Mouse (Mus musculus): ENCODE measurements at regions not wholly inside any gene's neighbourhood (a gene's known extent, or its start where the extent isn't known, plus 50 kb on each side); places are given as distances from the start of the nearest gene placed in this dataset.

DNA sequence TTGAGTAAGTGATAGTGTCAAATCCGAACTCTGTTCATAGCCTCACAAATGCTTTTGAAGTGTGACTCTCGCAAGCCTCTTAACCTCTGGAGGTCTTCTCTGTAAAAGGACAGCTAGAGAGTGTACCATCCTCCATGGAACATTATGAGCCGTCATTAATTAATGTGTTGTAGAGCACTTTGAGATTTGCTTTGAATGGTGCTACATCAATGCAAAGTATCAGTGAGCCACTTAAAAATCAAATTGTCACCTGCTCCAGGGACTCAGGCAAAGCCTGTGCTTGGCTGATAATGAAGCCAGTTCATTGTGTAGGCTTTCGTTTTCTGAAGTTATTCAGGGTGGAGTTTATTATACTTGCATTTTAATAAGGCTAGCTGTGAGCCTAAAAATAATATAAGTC, 801.8 kb upstream of the B3galt2 start:
- Histone ChIP-seq H3K4me3 (replicated peaks; ENCODE audit: low read length) (no peak overlapping the region), H3K9me3 (ENCODE audit: low read length) (no peaks in the 10 kb centered on the region), H3K27me3 (ENCODE audit: insufficient read depth, low read length) (no peaks in the 10 kb centered on the region), H3K36me3 (ENCODE audit: insufficient read depth, low read length) (no peaks in the 10 kb centered on the region), H3K4me1 (replicated peaks; ENCODE audit: low read depth, low read length) (no peaks in the 10 kb centered on the region)
- TF ChIP-seq CTCF (conservative IDR thresholded peaks at IDR 0.05; ENCODE audit: low read length) (no peak), POU5F1 (IDR thresholded peaks at IDR 0.05; ENCODE audit: borderline replicate concordance, low read length) (no peak), NANOG (IDR thresholded peaks at IDR 0.05; ENCODE audit: borderline replicate concordance, low read length) (no peak)

DNA sequence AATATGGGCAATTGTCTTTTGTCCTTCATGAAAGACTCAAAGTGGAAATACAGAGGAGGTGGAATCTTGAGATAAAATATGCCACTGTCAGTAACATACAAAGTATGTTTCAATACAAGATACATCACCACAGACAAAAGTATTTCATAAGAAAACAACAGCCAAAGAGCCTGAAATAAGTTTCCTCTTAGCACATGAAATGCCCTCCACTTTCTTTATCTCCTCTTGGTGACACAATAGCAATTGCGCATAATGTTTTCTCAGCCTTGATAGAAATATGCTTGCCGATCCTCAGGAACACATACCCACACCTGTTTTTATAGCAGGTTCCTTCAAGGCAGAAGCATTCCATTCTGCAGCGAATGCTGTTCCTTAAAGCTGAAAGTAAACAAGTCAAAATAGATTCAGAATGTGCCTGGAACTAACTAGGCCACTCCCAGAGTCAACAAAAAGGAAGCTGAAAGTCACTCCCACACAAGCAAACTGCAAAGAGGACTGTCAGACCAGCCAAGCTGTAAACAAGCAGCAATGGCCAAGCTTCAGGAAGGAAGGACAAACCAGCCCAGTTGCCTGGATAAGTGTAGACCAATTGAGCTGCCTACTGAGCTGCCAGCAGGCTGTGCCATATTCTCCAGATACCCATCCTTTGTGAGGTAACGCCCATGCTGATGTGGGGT, 773.3 kb upstream of the B3galt2 start:
- Histone ChIP-seq H3K9me3 (ENCODE audit: low read length) (peaks cover 13% of the 10 kb centered on the region), H3K27me3 (ENCODE audit: insufficient read depth, low read length) (no peaks in the 10 kb centered on the region), H3K36me3 (ENCODE audit: insufficient read depth, low read length) (no peaks in the 10 kb centered on the region), H3K4me1 (replicated peaks; ENCODE audit: low read depth, low read length) (no peaks in the 10 kb centered on the region), H3K4me3 (replicated peaks; ENCODE audit: low read length) (no peak overlapping the region)
- no peak for TF ChIP-seq CTCF (conservative IDR thresholded peaks at IDR 0.05; ENCODE audit: low read length)
- TF ChIP-seq NANOG (IDR thresholded peaks at IDR 0.05; ENCODE audit: borderline replicate concordance, low read length), result no peak
- TF ChIP-seq POU5F1 (IDR thresholded peaks at IDR 0.05; ENCODE audit: borderline replicate concordance, low read length), result no peak

DNA sequence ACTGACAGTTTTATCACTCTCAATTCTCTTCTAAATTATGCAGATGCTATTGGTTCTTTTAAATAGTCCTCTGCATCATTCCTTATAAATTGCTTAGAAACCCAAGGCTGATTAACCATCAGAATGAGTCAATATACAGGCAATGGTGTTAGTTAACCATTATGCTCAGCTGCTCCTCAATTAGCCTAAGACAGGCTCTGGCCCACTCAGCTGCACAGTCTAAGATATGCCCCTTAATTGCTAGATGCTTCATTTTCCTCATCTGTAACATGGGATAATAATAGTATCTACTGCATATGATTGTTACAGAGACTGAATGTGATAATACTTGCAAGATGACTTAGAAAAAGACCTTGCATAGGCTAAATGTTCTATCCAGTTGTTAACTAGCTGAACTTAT, 748.6 kb upstream of the B3galt2 start:
- H3K4me1 ChIP-seq (replicated peaks; ENCODE audit: low read depth, low read length), result no peaks in the 10 kb centered on the region
- H3K36me3 ChIP-seq (ENCODE audit: insufficient read depth, low read length), result no peaks in the 10 kb centered on the region
- H3K9me3 ChIP-seq (ENCODE audit: low read length), result no peaks in the 10 kb centered on the region
- TF ChIP-seq POU5F1 (IDR thresholded peaks at IDR 0.05; ENCODE audit: borderline replicate concordance, low read length), result no peak
- no peak for TF ChIP-seq NANOG (IDR thresholded peaks at IDR 0.05; ENCODE audit: borderline replicate concordance, low read length)
- no peak for TF ChIP-seq CTCF (conservative IDR thresholded peaks at IDR 0.05; ENCODE audit: low read length)
- H3K27me3 ChIP-seq (ENCODE audit: insufficient read depth, low read length), result no peaks in the 10 kb centered on the region
- H3K4me3 ChIP-seq (replicated peaks; ENCODE audit: low read length), result no peak overlapping the region

DNA sequence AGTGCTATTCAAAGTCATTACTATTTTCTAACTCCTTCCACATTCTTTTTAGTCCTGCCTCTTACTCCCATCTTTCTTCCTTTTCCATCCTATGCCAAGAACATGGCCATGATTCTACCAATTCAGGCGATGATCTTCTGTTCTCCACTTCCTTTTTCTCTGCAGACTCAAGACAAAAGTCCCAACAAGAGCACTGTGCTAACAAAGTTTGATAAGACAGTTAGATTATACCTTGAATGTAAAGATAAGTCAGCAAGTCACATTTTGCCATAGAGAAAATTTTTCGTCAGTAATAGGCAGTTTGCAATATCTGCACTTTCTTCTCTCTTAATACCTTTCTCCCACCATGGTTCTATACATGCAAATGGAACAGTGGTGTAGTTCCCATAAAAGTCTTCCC, 747.3 kb upstream of the B3galt2 start:
- Histone ChIP-seq H3K27me3 (ENCODE audit: insufficient read depth, low read length) (no peaks in the 10 kb centered on the region), H3K4me3 (replicated peaks; ENCODE audit: low read length) (no peak overlapping the region), H3K9me3 (ENCODE audit: low read length) (no peaks in the 10 kb centered on the region), H3K36me3 (ENCODE audit: insufficient read depth, low read length) (no peaks in the 10 kb centered on the region), H3K4me1 (replicated peaks; ENCODE audit: low read depth, low read length) (no peaks in the 10 kb centered on the region)
- TF ChIP-seq NANOG (IDR thresholded peaks at IDR 0.05; ENCODE audit: borderline replicate concordance, low read length), result no peak
- TF ChIP-seq CTCF (conservative IDR thresholded peaks at IDR 0.05; ENCODE audit: low read length), result no peak
- no peak for TF ChIP-seq POU5F1 (IDR thresholded peaks at IDR 0.05; ENCODE audit: borderline replicate concordance, low read length)

DNA sequence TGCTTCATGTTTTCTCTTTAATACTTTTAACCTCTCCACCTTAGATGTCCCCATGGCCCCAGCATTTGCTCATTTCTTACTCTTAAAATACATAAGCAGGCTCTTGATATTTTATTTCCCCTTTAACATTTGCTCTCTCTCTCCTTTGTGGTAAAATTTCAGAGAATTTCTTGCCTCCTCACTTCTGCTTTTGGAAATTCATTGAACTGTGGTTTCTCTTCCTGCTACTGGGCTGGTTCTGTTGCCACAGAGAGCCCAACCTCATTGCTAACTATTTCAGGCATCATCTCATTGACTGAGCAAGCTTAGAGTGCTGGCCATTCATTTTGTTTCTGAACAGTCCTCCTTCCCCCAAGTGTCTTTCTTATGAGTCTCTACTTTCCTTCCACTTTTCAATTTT, 746.3 kb upstream of the B3galt2 start:
- no peaks in the 10 kb centered on the region for H3K9me3 ChIP-seq (ENCODE audit: low read length)
- TF ChIP-seq NANOG (IDR thresholded peaks at IDR 0.05; ENCODE audit: borderline replicate concordance, low read length) (no peak), POU5F1 (IDR thresholded peaks at IDR 0.05; ENCODE audit: borderline replicate concordance, low read length) (no peak), CTCF (conservative IDR thresholded peaks at IDR 0.05; ENCODE audit: low read length) (no peak)

GRCm38 (mm10) chr1:142895081-142895480, 745.4 kb upstream of the B3galt2 start:
- Histone ChIP-seq H3K36me3 (ENCODE audit: insufficient read depth, low read length) (no peaks in the 10 kb centered on the region), H3K4me1 (replicated peaks; ENCODE audit: low read depth, low read length) (no peaks in the 10 kb centered on the region)
- TF ChIP-seq NANOG (IDR thresholded peaks at IDR 0.05; ENCODE audit: borderline replicate concordance, low read length), result no peak
- no peak for TF ChIP-seq POU5F1 (IDR thresholded peaks at IDR 0.05; ENCODE audit: borderline replicate concordance, low read length)
- TF ChIP-seq CTCF (conservative IDR thresholded peaks at IDR 0.05; ENCODE audit: low read length), result no peak

More for the DNA sequence above, 746.3 kb upstream of the B3galt2 start:
- Histone ChIP-seq H3K4me3 (replicated peaks; ENCODE audit: low read length) (no peak overlapping the region), H3K4me1 (replicated peaks; ENCODE audit: low read depth, low read length) (no peaks in the 10 kb centered on the region), H3K27me3 (ENCODE audit: insufficient read depth, low read length) (no peaks in the 10 kb centered on the region), H3K36me3 (ENCODE audit: insufficient read depth, low read length) (no peaks in the 10 kb centered on the region)

GRCm38 (mm10) chr1:142909907-142910306, 730.6 kb upstream of the B3galt2 start:
- TF ChIP-seq POU5F1 (IDR thresholded peaks at IDR 0.05; ENCODE audit: borderline replicate concordance, low read length) (no peak), CTCF (conservative IDR thresholded peaks at IDR 0.05; ENCODE audit: low read length) (no peak), NANOG (IDR thresholded peaks at IDR 0.05; ENCODE audit: borderline replicate concordance, low read length) (no peak)
- Histone ChIP-seq H3K4me1 (replicated peaks; ENCODE audit: low read depth, low read length) (no peaks in the 10 kb centered on the region), H3K36me3 (ENCODE audit: insufficient read depth, low read length) (no peaks in the 10 kb centered on the region), H3K4me3 (replicated peaks; ENCODE audit: low read length) (no peak overlapping the region), H3K27me3 (ENCODE audit: insufficient read depth, low read length) (no peaks in the 10 kb centered on the region), H3K9me3 (ENCODE audit: low read length) (no peaks in the 10 kb centered on the region)

More at GRCm38 (mm10) chr1:142895081-142895480, 745.4 kb upstream of the B3galt2 start:
- Histone ChIP-seq H3K27me3 (ENCODE audit: insufficient read depth, low read length) (no peaks in the 10 kb centered on the region), H3K9me3 (ENCODE audit: low read length) (no peaks in the 10 kb centered on the region), H3K4me3 (replicated peaks; ENCODE audit: low read length) (no peak overlapping the region)

DNA sequence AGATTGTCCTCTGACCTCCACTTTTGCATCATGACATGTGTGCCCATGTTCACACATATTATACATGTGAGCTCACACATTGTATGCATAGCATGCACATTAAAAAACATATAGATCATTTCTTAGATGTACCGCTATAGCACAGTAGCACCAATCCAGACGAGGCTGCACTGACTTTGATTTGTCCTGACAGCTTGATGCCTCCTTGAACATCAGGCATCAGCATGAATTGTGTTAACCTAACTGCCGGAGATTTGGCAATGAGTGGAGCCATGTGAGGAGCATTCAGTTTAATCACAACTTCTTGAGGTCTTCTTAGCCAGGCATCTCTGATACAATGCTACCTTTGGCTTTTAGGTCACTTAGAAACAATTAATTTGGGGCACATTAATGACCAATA, 683.8 kb upstream of the B3galt2 start:
- no peaks in the 10 kb centered on the region for H3K4me1 ChIP-seq (replicated peaks; ENCODE audit: low read depth, low read length)
- H3K9me3 ChIP-seq (ENCODE audit: low read length), result no peaks in the 10 kb centered on the region
- H3K4me3 ChIP-seq (replicated peaks; ENCODE audit: low read length), result no peak overlapping the region
- H3K27me3 ChIP-seq (ENCODE audit: insufficient read depth, low read length), result no peaks in the 10 kb centered on the region
- TF ChIP-seq CTCF (conservative IDR thresholded peaks at IDR 0.05; ENCODE audit: low read length) (no peak), NANOG (IDR thresholded peaks at IDR 0.05; ENCODE audit: borderline replicate concordance, low read length) (no peak)
- H3K36me3 ChIP-seq (ENCODE audit: insufficient read depth, low read length), result no peaks in the 10 kb centered on the region

DNA sequence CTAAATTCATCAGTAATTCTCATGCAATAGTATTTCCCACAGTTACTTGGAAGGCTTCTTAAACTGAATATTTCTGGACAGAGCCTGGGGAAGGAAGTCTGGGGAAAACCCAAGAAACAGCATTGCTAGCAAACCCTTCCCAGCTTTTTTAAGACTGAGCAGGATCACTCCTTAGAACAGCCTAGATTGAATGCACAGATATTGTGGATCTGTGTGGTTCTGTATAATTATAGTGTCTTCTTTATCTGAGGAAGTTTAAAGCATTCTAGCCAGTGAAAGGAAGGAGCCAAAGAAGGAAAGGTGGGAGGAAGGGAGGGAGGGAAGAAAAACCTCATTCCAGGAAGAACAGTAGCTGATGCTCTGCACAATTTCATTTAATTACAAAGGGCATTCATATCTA, 669.0 kb upstream of the B3galt2 start:
- no peaks in the 10 kb centered on the region for H3K36me3 ChIP-seq (ENCODE audit: insufficient read depth, low read length)
- H3K4me1 ChIP-seq (replicated peaks; ENCODE audit: low read depth, low read length), result no peaks in the 10 kb centered on the region
- no peaks in the 10 kb centered on the region for H3K27me3 ChIP-seq (ENCODE audit: insufficient read depth, low read length)
- TF ChIP-seq NANOG (IDR thresholded peaks at IDR 0.05; ENCODE audit: borderline replicate concordance, low read length) (no peak), CTCF (conservative IDR thresholded peaks at IDR 0.05; ENCODE audit: low read length) (no peak), POU5F1 (IDR thresholded peaks at IDR 0.05; ENCODE audit: borderline replicate concordance, low read length) (no peak)
- H3K4me3 ChIP-seq (replicated peaks; ENCODE audit: low read length), result no peak overlapping the region
- H3K9me3 ChIP-seq (ENCODE audit: low read length), result no peaks in the 10 kb centered on the region

All from E14TG2a.4 (cell line).